Mouse (Mus musculus): Measurements from ENCODE around the gene Wipi2. TPM values are rescaled to one million over a fixed set of nuclear protein-coding genes. Genes with fewer than 3 reads are reported as not detected.
A peak's percentile ranks its signal among the peaks of the same experiment; 100 is the strongest.

The Wipi2 gene
- total RNA-seq, 2 experiments from 2014 or later: 101 to 108 TPM

DNA sequence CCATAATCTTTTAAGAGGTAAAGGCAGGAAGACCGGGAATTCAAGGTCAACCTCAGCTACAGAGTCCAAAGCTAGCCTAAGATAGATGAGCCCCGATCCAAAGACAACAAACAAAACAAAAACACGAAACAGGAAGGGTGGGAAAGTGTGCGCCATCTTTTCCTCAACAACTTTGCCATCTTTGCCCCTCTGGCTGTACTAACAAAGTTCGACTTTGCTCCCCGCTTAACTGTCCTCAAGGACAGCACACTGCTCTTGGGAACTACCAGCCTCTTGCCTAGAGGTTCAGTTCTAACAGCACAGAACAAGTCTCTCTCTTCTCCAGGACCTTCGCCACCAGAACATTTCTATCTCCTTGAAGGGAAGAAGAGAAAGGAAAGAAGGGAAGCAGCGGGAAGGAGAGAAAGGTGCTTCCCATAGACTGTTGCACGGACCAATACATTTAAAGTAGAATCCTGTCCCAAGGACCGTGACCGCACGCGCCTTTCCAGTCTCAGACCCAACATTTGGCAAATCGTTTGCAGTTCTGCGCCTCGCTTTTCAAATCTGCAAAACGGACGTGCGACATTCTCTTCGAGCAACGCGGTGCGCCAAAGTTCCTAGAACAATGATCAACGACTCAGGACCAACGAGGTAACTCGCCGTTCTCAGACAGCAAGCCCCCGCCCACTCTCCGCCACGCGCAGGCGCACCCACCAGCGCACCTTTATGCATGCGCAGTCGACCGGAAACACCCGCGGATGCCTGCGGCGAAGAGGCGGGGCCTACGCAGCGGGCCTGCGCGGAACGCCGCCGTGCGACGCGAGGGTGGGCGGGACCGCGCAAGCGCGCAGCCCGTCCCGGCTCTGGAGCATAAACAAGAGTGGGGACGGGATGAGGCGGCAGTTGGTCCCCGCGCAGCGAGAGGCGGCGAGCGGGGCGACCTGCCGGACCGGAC lies 1.5 kb downstream of the Wipi2 start:
- intact Hi-C loops (cut with DNase I): no loop called here

DNA sequence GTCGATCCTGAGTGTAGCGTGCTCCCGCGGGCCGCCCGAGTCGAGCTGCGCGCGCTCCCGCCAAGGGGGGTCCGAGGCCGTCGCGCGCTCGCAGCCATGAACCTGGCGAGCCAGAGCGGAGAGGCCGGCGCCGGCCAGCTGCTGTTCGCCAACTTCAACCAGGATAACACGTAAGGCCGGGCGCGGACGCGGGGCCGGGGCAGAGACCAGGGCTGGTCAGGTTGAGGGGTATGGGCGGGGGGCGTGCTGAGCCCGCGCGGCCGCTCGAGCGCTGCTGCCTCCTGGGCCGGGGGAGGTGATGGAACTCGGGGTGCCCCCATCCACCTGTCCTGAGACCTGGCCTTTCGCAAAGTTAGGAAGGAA lies 2.1 kb downstream of the Wipi2 start:
- intact Hi-C loops (cut with DNase I): no loop called here
- DNase-seq (ENCODE audit: low spot score in 2 of 2): no peak

More for the DNA sequence above, 1.5 kb downstream of the Wipi2 start:
- DNase-seq (ENCODE audit: low spot score in 2 of 2): peak; percentile 96 to 98

DNA sequence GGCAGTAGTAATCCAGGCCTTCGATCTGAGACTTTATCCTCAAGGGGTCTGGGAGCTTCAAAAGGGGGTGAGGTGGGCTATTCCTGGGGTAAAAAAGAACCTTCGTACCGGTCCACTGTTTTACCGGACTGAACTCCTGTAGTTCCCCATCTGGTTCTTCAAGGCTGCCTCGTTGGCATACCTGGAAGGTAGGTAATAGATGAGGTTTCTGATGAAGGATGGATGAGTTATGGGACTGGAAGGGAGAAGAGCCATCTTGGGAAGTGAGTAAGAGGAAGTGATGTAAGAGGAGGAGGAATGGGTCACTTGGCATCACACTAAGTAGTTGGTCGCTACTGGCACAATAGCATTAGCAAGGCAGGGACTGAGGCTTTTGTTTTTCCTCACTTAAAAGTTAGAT lies 2.7 kb downstream of the Wipi2 start:
- intact Hi-C loops (cut with DNase I): no loop called here
- DNase-seq (ENCODE audit: low spot score in 2 of 2): peak in 1 of 2 experiments; percentile 10

DNA sequence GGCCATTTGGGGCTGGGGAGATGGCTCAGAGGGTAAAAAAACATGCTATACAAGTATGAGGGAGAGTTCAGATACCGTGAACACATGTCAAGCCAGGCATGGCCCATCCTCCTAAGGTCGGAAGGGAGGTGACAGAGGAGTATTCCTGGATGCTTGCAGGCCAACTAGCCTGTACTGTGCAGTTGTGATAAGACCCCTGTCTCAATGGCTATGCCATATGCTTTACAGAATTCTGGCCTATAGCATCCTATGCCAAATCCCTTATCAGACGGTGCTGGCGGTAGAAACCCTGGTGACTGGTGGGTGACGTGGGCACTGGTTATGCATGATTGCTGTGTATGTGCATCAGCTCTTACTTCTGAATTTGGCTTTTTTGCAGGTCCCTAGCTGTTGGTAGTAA lies 10.3 kb downstream of the Wipi2 start:
- intact Hi-C loops (cut with DNase I): no loop called here
- DNase-seq (ENCODE audit: low spot score in 2 of 2): no peak

DNA sequence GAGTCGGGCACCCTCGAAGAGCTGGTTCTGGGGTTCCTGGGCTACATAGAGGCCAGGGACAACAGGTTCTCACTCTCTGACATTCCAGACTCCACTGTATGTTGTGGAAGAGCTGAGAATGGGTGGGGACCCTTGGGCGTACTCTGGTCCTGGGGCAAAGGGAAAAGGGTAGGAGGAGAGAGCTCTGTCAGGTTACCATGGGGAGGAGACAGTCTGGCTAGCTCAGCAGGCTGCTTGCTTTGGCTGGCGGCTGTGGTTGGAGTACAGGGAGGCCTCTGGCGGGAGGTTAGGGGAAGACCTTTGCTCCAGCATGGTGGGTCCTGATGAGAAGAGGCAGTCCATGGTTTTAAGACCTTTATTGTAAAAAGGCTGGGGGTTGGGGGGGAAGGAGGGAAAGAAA lies 12.6 kb downstream of the Wipi2 start:
- no peak for DNase-seq (ENCODE audit: low spot score in 2 of 2)
- intact Hi-C loops (cut with DNase I): no loop called here

DNA sequence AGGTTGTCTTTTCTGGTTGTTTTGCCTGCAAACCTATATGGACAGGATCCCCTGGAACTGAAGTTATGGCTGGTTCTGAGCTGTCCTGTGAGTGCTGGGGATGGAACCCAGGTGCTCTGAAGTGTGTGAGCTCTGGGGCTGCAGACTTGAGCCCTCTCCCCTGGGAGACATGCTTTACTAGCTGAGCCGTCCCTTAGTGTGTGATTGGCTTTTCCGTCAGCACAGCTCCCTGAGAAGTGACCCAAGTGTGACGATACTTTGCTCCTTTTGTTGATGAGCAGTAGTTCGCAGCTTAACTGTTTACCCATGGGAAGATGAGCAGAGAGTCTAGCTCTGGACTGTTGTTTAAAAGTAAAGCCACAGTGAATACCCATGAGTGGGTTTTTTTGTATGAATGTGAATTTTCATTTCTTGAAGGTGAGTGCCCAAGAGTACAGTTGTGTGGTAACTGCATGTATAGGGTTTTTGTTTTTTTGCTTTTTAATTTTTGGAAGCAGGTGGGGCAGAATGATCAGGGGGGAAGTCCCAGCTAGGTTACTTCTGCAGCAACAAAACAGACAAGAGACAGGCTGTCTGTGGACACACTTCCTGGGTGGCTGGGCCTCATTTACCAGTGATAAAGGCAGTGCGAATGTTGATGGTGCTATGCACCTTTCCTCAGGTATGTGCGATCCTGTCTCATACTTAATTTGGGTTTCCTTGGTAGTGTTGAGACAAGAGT lies 14.0 kb downstream of the Wipi2 start:
- DNase-seq (ENCODE audit: low spot score in 2 of 2): no peak

GRCm38 (mm10) chr5:142648162-142648561 lies 20.7 kb downstream of the Wipi2 start:
- intact Hi-C loops (cut with DNase I): no loop called here
- no peak for DNase-seq (ENCODE audit: low spot score in 2 of 2)

More for the DNA sequence above, 14.0 kb downstream of the Wipi2 start:
- intact Hi-C loops (cut with DNase I): no loop called here

GRCm38 (mm10) chr5:142649460-142650050 lies 22.1 kb downstream of the Wipi2 start:
- intact Hi-C loops (cut with DNase I): no loop called here

DNA sequence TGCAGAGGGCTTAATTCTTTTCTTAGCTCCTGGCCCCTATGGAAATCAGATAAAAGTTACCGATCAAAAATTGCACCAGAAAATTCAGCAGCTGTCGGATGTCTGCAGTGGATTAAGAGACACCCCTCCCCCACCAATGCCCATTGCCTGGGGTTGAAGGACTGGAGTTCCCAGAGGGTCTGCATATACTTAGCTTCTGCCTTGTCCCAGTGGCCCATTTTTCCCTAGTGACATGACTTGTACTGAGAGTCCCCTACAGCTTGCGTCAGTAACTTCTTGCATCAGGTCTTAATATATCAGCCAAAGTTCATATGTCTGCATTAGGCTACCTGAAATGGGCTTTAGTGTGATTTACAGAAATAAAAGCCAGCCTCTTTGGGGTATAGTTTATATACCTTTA lies 22.9 kb downstream of the Wipi2 start:
- intact Hi-C loops (cut with DNase I): no loop called here
- no peak for DNase-seq (ENCODE audit: low spot score in 2 of 2)

More at GRCm38 (mm10) chr5:142649460-142650050, 22.1 kb downstream of the Wipi2 start:
- DNase-seq (ENCODE audit: low spot score in 2 of 2): no peak

GRCm38 (mm10) chr5:142650794-142651497 lies 23.4 kb downstream of the Wipi2 start:
- intact Hi-C loops (cut with DNase I): no loop called here
- DNase-seq (ENCODE audit: low spot score in 2 of 2): no peak

DNA sequence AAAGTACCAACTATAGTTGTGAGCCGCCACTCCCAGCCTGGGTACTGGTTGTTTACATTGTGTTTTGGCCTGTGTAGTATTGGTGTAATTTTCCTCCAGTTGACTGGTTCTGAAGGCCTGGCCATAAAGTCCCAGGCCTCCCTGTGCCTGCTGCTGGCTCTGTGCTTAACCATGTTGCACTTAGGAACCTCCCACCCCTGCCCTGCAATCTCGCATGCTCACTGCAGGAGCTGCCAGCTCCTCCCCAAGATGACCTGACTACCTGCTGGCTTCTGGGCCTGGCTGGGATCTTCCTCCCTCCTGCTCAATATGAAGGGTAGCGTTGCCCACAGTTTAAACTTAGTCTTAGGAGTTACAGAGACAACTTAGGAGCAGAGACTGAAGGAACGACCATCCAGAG lies 24.8 kb downstream of the Wipi2 start:
- no peak for DNase-seq (ENCODE audit: low spot score in 2 of 2)
- intact Hi-C loops (cut with DNase I): no loop called here

- intact Hi-C loops (cut with DNase I): no loop called here
- DNase-seq (ENCODE audit: low spot score in 2 of 2): no peak
These were observed 33.3 kb downstream of the Wipi2 start for GRCm38 (mm10) chr5:142660656-142661434.

- intact Hi-C loops (cut with DNase I): no loop called here
- DNase-seq (ENCODE audit: low spot score in 2 of 2): no peak
These were observed 40.4 kb downstream of the Wipi2 start for GRCm38 (mm10) chr5:142667921-142668320.

DNA sequence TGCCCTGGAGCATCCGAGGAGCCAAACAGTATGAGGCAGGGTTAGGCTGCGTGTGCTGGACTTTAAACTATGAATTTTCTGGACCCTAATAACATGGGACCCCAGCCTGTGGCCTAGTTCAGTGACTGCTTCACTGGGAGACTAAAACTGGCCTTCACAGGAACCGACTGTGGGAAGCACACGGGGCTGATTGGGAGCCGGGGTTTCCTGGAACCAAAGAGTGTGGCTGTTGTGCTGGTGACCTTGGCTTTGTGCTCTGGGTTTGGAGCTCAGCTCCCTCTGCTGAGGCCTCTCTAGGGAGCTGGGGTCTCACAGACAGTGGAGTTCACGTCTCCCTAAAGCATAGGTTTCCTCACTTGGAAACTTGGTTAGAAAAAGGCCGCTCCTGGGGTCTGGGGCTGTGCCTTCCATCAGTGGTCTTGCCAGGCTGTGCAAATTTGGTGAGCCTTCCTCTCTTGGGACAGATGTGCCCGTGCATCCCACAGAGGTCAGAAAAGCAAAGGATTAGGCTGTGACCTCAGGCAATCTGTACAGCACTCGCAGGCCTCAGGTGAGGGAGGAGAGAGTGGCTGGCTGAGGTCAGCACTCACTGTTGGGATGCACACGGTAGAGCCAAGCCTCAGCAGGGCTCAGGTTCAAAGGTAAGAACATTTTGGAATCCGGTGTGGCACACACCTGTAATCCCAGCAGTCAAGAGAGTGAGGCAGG lies 41.2 kb downstream of the Wipi2 start:
- DNase-seq (ENCODE audit: low spot score in 2 of 2): no peak
- intact Hi-C loops (cut with DNase I): no loop called here

DNA sequence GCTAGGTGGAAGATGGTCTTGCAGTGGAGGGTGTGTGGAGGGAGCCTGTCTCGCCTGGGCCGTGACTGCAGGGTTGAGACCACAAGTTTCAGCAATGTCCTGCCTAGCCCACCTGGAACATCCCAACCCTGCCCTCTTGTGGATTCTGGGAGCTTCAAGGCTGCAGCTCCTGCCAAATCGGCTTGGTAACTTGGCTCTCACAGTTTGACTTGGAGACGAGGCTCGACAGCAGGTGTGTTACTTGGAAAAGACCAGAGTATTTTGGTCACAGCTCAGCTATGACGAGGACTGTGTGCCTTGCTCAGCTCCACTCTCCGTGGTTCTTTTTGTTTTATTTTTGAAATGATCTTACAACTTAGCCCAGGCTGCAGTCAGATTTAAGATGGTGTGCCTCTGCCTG lies 42.2 kb downstream of the Wipi2 start:
- intact Hi-C loops (cut with DNase I): no loop called here
- peak; percentile 48 to 50 for DNase-seq (ENCODE audit: low spot score in 2 of 2)

- intact Hi-C loops (cut with DNase I): no loop called here
- no peak for DNase-seq (ENCODE audit: low spot score in 2 of 2)
These were observed 45.6 kb downstream of the Wipi2 start for GRCm38 (mm10) chr5:142673082-142673481.

GRCm38 (mm10) chr5:142678141-142678571 lies 50.7 kb downstream of the Wipi2 start:
- intact Hi-C loops (cut with DNase I): no loop called here
- DNase-seq (ENCODE audit: low spot score in 2 of 2): no peak

DNA sequence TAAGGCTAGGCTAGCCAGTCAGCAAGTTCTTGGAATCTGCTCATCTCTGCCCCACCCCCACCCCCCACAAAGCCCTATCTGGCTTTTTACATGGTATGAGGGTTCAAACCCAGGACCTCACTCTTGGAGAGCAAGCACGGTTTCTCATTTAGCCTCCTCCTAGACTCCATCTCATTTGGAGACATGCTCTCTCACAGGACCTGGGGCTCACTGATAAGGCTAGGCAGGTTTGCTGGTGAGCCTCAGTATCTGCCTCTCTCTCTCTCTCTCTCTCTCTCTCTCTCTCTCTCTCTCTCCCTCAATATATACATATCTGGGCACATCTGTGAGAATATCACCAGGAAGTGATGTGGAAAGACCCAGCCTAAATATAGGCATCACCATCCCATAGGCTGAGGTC lies 51.6 kb downstream of the Wipi2 start:
- intact Hi-C loops (cut with DNase I): no loop called here
- DNase-seq (ENCODE audit: low spot score in 2 of 2): no peak

Data from left cerebral cortex, postnatal 36 days (tissue).